Mouse (Mus musculus) thymus, adult 2 months (tissue): Measurements from ENCODE around the gene Snd1.

ENCODE experiments used
- CTCF ChIP-seq: fragments of 200-500 bp; IDR thresholded peaks from 2 replicates; pipeline ENCODE4 v1.5.1; 2012; ENCODE audit warnings: mild to moderate bottlenecking, control low read depth, low read length, moderate library complexity, borderline replicate concordance; ENCODE audit not compliant: control insufficient read depth, poor library complexity, insufficient read depth; ENCODE audit errors: extremely low read depth
- POLR2A ChIP-seq: fragments of 200-500 bp; IDR thresholded peaks from 2 replicates; pipeline ENCODE4 v1.6.1; 2012; ENCODE audit warnings: mild to moderate bottlenecking, low read length, control low read depth, moderate library complexity; ENCODE audit not compliant: control insufficient read depth, poor library complexity, insufficient read depth; ENCODE audit errors: extremely low read depth

DNA sequence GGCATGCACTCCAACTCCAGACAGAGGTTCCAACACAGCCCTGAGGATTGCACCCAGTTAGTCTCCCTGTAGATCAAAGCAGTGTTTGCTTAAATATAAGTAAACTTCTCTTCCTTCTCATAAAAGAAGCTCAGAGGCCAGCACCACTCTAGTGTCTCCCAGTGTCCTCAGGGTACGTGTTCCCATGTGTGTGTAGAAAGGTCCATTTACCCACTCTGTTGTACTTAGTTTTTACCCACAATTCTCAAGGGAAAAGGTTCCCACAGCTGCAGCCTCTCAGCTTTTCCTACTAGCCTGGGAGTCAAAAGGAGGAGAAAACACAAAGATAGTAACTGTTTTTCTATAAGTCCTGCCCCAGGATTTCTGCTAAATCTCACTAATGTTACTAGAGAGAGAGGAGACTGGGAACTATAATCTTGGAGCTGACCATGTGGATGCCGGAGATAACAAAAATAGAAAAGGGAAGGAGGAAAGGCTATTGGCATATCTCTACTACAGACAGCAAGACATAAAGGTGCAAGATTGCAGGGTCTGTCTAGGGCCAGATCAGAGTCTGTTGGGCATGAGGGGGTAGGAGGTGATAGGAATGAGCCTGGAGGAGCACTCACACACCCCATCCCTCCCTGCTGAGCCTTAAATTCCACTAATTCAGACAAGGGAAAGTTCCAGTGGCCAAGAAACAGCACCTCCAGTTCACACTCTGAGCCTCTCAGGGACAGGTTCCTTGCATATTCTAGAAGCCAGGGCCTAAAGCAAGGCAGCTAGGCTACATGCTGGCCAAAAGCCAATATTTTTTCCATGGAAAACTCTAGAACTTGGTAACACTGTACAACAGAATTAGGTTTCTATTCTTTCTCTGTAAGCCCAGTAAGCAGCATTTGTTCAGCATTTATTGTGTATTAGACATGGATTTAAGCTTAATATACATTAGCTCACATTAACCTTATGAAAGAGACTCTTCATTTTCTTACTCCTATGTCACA is 382.6 kb downstream of the Snd1 start:
- TF ChIP-seq POLR2A, result no peak
- TF ChIP-seq CTCF, result no peak
